Mouse (Mus musculus) spleen, postnatal 10 days (tissue): Measurements from ENCODE around the gene Pitpnc1.
A peak's percentile ranks its signal among the peaks of the same experiment; 100 is the strongest.

Experiments used
- DNase-seq, 2 experiments: peaks; one replicate each; pipeline ENCODE4 v3.0.0; 2021 to 2022; ENCODE audit warnings: low spot score in 2 of 2

Pitpnc1 gene

GRCm38 (mm10) chr11:107468252-107469030, 2.1 kb downstream of the Pitpnc1 start:
- DNase-seq: peak; percentile 59 to 70

GRCm38 (mm10) chr11:107466611-107467391, 3.7 kb downstream of the Pitpnc1 start:
- DNase-seq: no peak

- no peak for DNase-seq
Observed at GRCm38 (mm10) chr11:107465969-107466368, 4.5 kb downstream of the Pitpnc1 start.

GRCm38 (mm10) chr11:107465041-107465440, 5.5 kb downstream of the Pitpnc1 start:
- no peak for DNase-seq

- no peak for DNase-seq
Observed at GRCm38 (mm10) chr11:107464141-107464540, 6.4 kb downstream of the Pitpnc1 start.

- no peak for DNase-seq
Observed at GRCm38 (mm10) chr11:107463251-107463681, 7.2 kb downstream of the Pitpnc1 start.

GRCm38 (mm10) chr11:107462478-107462877, 8.0 kb downstream of the Pitpnc1 start:
- peak in 1 of 2 experiments; percentile 73 for DNase-seq

GRCm38 (mm10) chr11:107459828-107460227, 10.7 kb downstream of the Pitpnc1 start:
- DNase-seq: no peak

- DNase-seq: no peak
Observed at GRCm38 (mm10) chr11:107458986-107459385, 11.5 kb downstream of the Pitpnc1 start.

GRCm38 (mm10) chr11:107458286-107458685, 12.2 kb downstream of the Pitpnc1 start:
- DNase-seq: no peak

- DNase-seq: no peak
Observed at GRCm38 (mm10) chr11:107457282-107457681, 13.2 kb downstream of the Pitpnc1 start.

- no peak for DNase-seq
Observed at GRCm38 (mm10) chr11:107454546-107455462, 15.7 kb downstream of the Pitpnc1 start.

- no peak for DNase-seq
Observed at GRCm38 (mm10) chr11:107452053-107452452, 18.4 kb downstream of the Pitpnc1 start.

- peak; percentile 70 for DNase-seq
Observed at GRCm38 (mm10) chr11:107451106-107451505, 19.4 kb downstream of the Pitpnc1 start.

- DNase-seq: no peak
Observed at GRCm38 (mm10) chr11:107450097-107450496, 20.4 kb downstream of the Pitpnc1 start.

- peak; percentile 68 to 70 for DNase-seq
Observed at GRCm38 (mm10) chr11:107449169-107449910, 21.2 kb downstream of the Pitpnc1 start.

GRCm38 (mm10) chr11:107447915-107448314, 22.6 kb downstream of the Pitpnc1 start:
- no peak for DNase-seq

- DNase-seq: peak; percentile 42 to 74
Observed at GRCm38 (mm10) chr11:107447349-107447748, 23.1 kb downstream of the Pitpnc1 start.

- no peak for DNase-seq
Observed at GRCm38 (mm10) chr11:107446650-107447049, 23.8 kb downstream of the Pitpnc1 start.

GRCm38 (mm10) chr11:107445683-107446082, 24.8 kb downstream of the Pitpnc1 start:
- DNase-seq: no peak
